Mouse (Mus musculus) embryonic fibroblast, embryonic 13.5 days (primary cell): Measurements from ENCODE around the gene Pdik1l.

Experiments
- CTCF ChIP-seq: IDR thresholded peaks from 2 replicates; pipeline ENCODE4 v1.5.1; 2011; ENCODE audit warnings: mild to moderate bottlenecking, control low read depth, low read length, moderate library complexity, borderline replicate concordance; ENCODE audit not compliant: insufficient read depth
- POLR2A ChIP-seq: IDR thresholded peaks from 2 replicates; pipeline ENCODE4 v1.6.1; 2011; ENCODE audit warnings: low read depth, mild to moderate bottlenecking, control low read depth, low read length, moderate library complexity

- TF ChIP-seq CTCF, result no peak
- no peak for TF ChIP-seq POLR2A
These were observed 37.0 kb upstream of the Pdik1l start for GRCm38 (mm10) chr4:134324655-134325054.
